Mouse (Mus musculus) cerebellum, adult 2 months (tissue): ENCODE measurements around the gene Cfap74. TPM values are rescaled to one million over a fixed set of nuclear protein-coding genes. Genes with fewer than 3 reads are reported as not detected.

Experiments
- DNase-seq, 2 experiments: peaks; one replicate each; pipeline ENCODE4 v3.0.0; 2021
- H3K27ac ChIP-seq: fragments of 200-500 bp; 2 replicates; pipeline ENCODE4 v1.5.1; 2012; ENCODE audit warnings: low read length, control low read depth, inconsistent platforms; ENCODE audit not compliant: insufficient read depth
- H3K27me3 ChIP-seq: fragments of 200-500 bp; 2 replicates; pipeline ENCODE4 v1.6.1; 2012; ENCODE audit warnings: inconsistent platforms, mild to moderate bottlenecking, low read length, moderate library complexity; ENCODE audit not compliant: control insufficient read depth, insufficient read depth
- H3K4me1 ChIP-seq: fragments of 200-500 bp; 2 replicates; pipeline ENCODE4 v1.6.1; 2011; ENCODE audit warnings: low read length; ENCODE audit not compliant: control insufficient read depth, insufficient read depth
- H3K4me3 ChIP-seq: fragments of 200-500 bp; replicated peaks from 2 replicates; pipeline ENCODE3; 2011; ENCODE audit warnings: mild to moderate bottlenecking, low read depth, low read length, control low read depth; ENCODE audit not compliant: insufficient read depth
- CTCF ChIP-seq: fragments of 200-500 bp; IDR thresholded peaks from 2 replicates; pipeline ENCODE4 v1.5.1; 2011; ENCODE audit warnings: low read depth, mild to moderate bottlenecking, control low read depth, low read length, moderate library complexity, borderline replicate concordance; ENCODE audit not compliant: insufficient read depth
- POLR2A ChIP-seq: fragments of 200-500 bp; IDR thresholded peaks from 2 replicates; pipeline ENCODE4 v1.6.1; 2011; ENCODE audit warnings: low read length, control low read depth, borderline replicate concordance; ENCODE audit not compliant: insufficient read depth
- WGBS: fragments of 180-500 bp; shearing (Covaris S2); methylation state at CpG from one replicate; pipeline ENCODE4 v1.1.7; 2018; 5-methylcytosine and 5-hydroxymethylcytosine counted together
- polyA plus RNA-seq: library from polyadenylated mRNA; depleted of rRNA; stranded (reverse); fragments of >200 nt; gene quantifications from 2 replicates; pipeline ENCODE4 v1.2.3, GENCODE M21; 2012

Cfap74 gene
- polyA plus RNA-seq, 1 experiment = 18.7 TPM

DNA sequence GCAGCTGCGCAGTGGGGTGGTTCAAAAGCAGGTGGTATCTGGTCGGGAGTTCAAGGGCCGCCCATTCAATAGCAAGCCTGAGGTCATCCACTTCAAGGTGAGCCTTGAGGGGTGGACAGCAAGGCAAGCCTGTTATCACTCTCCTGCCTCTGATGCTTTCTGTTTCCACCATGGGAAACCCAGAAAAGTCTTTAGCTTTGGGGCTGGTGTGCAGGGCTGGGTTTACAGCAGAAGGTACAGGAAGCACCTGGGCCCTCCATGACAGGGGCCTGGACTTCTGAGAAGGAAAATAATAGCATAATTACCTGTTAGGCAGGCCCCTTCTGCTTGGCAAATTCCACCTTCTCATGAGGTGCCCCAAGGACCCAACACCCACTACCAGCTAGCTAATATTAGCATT, 20.2 kb downstream of the Cfap74 start:
- no peak for DNase-seq
- Histone ChIP-seq H3K27ac (no peak overlapping the region), H3K4me1 (no peaks in the 10 kb centered on the region), H3K4me3 (no peak overlapping the region), H3K27me3 (no peaks in the 10 kb centered on the region; the same call in 1 of the 2 replicates)
- 81% methylated on average over 3 of the region's 3 CpGs for WGBS
- TF ChIP-seq POLR2A (no peak), CTCF (no peak)

DNA sequence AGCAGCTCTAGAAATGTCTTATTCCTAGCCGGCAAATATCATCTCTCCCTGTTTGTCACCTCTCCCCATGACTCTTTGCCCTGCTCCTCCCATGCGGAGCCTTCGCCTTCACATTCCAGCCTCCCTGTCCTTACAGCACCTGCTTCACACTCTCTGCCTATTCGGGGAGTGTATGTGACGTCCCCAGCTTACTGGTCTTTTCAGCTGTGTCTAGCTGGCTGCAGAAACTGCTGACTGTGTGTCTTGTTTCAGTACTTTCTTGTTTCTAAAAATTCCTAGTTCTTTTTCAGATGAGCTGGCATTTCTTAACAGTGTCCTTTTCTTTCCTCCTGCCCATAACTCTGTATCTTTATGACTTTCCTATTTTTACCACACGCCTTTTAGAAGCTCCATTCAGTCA, 23.4 kb downstream of the Cfap74 start:
- WGBS = 90% methylated on average over 6 of the region's 6 CpGs
- TF ChIP-seq POLR2A = no peak
- no peak for TF ChIP-seq CTCF
- Histone ChIP-seq H3K27me3 (no peaks in the 10 kb centered on the region; the same call in 1 of the 2 replicates), H3K4me1 (no peaks in the 10 kb centered on the region), H3K4me3 (no peak overlapping the region), H3K27ac (no peak overlapping the region)
- DNase-seq = no peak

DNA sequence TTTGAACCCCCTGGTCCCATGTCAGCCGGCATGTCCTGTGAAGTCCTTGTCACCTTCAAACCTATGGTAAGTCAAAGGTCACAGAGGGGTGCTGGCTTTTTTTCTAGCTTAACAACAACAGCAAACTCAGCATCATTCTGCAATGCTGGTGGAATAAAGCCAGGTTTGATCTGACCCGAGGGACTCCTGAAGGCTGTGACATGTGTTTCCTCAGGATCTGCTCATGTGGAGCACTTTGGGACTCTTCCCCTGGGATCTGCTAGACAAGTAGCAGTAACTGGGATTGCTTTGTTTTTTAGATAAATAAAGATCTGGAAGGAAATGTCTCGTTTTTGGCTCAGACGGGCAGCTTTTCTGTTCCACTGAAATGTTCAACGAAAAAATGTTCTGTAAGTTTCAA, 25.0 kb downstream of the Cfap74 start:
- TF ChIP-seq POLR2A = no peak
- no peak for TF ChIP-seq CTCF
- peaks cover 3% of the 10 kb centered on the region; the same call in 1 of the 2 replicates for H3K4me1 ChIP-seq
- H3K4me3 ChIP-seq = no peak overlapping the region
- WGBS = 85% methylated on average over 5 of the region's 5 CpGs
- no peak for DNase-seq
- H3K27me3 ChIP-seq = no peaks in the 10 kb centered on the region
- no peak overlapping the region for H3K27ac ChIP-seq

DNA sequence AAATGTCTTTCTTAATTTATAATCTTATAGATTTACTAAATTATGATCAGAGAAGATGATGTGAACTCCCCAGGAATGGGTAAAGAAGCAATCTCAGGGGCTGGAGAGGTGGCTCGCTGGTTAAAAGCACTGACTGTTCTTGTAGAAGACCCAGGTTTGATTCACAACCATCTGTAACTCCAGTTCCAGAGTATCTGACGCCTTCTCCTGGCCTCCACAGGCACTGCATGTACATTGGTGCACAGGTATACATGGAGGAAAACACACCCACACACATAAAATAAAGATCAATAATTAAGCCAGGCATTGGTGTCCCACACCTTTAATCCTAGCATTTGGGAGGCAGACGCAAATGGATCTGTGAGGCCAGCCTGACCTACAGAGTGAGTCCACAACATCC, 33.8 kb downstream of the Cfap74 start:
- Histone ChIP-seq H3K4me1 (peaks cover 3% of the 10 kb centered on the region; the same call in 1 of the 2 replicates), H3K4me3 (no peak overlapping the region), H3K27me3 (no peaks in the 10 kb centered on the region), H3K27ac (no peak overlapping the region)
- no peak for DNase-seq
- 0 out of 2 replicates have a peak, but pooled peaks have one; percentile 18 for TF ChIP-seq CTCF
- TF ChIP-seq POLR2A = no peak
- 85% methylated on average over 3 of the region's 3 CpGs for WGBS

DNA sequence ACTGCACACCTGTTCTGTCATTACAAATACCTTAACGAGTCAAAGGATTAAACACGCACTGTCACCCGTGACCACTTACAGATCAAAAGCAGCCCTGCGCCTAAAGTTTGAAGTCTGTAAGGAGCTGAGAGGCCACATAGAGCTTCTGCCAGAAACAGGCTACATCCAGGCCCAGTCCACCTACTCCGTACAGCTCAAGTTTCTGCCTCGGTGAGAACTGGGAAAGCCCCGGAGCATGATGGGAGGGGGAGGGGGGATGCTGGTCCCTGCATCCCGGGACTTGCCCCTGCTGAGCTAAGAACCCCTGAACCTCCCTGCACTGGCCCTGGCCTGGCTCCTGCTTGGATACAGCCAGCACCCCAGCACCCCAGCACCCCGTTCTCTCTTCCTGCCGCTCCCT, 42.6 kb downstream of the Cfap74 start:
- TF ChIP-seq CTCF = no peak
- TF ChIP-seq POLR2A = no peak
- Histone ChIP-seq H3K27ac (no peak overlapping the region), H3K4me3 (no peak overlapping the region), H3K4me1 (no peaks in the 10 kb centered on the region), H3K27me3 (no peaks in the 10 kb centered on the region)
- 47% methylated on average over 10 of the region's 10 CpGs for WGBS
- DNase-seq = no peak

DNA sequence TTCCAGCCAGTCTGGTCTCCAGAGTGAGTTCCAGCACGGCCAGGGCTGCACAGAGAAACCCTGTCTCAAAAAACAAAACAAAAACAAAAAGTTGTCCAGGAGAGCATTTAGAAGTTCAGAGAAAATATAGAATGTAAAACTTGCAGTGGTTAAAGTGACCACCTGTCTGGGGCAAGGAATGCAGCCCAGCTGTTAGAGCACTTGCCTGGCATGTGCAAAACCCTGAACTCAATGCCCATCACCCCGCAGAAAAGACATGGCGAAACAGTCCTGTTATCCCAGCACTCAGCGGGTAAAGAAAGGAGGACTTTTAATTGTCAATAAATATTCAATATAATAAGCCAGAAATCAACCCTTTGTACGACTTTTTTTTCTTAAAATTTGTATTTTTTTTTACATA, 49.6 kb downstream of the Cfap74 start:
- Histone ChIP-seq H3K4me1 (no peaks in the 10 kb centered on the region), H3K4me3 (no peak overlapping the region), H3K27me3 (no peaks in the 10 kb centered on the region), H3K27ac (no peak overlapping the region)
- no peak for DNase-seq
- TF ChIP-seq POLR2A = no peak
- no peak for TF ChIP-seq CTCF
- 83% methylated on average over 5 of the region's 5 CpGs for WGBS

DNA sequence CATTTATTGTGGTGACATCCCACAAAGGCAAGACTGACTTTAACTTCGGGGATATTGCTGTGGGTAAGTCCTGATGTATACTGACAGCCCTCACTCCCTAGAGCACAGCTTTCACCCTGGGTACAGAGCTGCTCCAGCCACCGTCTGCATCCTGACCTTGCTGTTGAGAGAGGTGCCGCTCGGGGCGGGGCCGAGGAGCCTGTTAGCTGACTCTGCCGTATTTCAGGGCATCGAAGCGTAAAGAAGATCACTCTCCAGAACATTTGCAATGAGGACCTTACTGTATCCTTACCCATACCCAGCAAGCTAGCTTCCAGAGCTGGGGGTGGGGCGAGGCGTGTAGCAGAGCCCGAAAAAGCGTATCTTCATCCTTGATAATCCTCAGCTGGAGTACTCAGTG, 54.1 kb downstream of the Cfap74 start:
- 82% methylated on average over 13 of the region's 13 CpGs for WGBS
- Histone ChIP-seq H3K4me1 (no peaks in the 10 kb centered on the region), H3K27ac (no peak overlapping the region), H3K4me3 (no peak overlapping the region), H3K27me3 (no peaks in the 10 kb centered on the region)
- no peak for DNase-seq
- TF ChIP-seq CTCF (no peak), POLR2A (no peak)

DNA sequence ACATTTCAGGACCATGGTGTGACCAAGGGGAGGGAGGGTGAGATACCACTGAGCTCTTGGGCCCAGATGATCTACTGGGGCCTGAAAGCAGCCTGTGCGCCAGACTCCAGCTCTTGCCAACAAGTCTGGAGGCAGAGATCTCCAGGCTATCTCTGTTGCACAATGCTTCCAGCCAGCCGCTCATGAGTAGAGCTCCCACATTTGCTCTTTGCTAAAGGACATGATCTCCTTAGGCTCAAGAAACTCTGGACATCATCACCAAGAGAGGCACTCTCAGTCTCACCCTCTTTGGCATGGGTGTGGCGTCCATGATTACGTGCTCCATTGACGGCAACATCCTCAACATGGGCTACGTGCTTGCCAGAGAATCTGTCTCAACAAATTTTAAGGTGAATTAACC, 54.6 kb downstream of the Cfap74 start:
- TF ChIP-seq POLR2A = no peak
- no peak for TF ChIP-seq CTCF
- WGBS = 77% methylated on average over 6 of the region's 6 CpGs

DNA sequence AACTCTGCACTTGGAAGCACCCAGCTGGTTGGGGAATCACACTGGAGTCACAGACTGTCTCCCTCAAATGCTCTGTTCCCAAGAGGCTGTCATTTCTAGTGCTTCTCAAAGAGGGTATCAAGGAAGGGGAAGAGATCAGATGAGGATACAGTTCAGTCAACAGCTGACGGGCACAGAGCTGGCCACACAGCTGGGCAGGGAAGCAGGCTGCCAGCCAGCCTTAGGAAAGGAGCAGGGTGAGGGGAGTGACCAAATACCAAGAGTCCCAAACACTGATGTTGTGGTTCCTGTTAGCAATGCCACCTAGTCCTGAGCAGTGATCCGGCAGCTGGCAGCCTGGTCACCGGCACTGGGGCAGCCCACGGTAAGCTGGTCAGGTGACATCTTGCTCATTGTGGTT, 55.1 kb downstream of the Cfap74 start:
- Histone ChIP-seq H3K4me1 (peaks cover 1% of the 10 kb centered on the region; the same call in 1 of the 2 replicates), H3K4me3 (no peak overlapping the region), H3K27me3 (no peaks in the 10 kb centered on the region), H3K27ac (no peak overlapping the region)
- WGBS = 79% methylated on average over 4 of the region's 4 CpGs
- no peak for DNase-seq
- TF ChIP-seq CTCF = no peak
- TF ChIP-seq POLR2A = no peak

More for the DNA sequence above, 54.6 kb downstream of the Cfap74 start:
- Histone ChIP-seq H3K4me3 (no peak overlapping the region), H3K4me1 (no peaks in the 10 kb centered on the region), H3K27ac (no peak overlapping the region), H3K27me3 (no peaks in the 10 kb centered on the region)
- no peak for DNase-seq
